ENCODE assay signal across 10 mouse cellular contexts in the genomic region with DNA sequence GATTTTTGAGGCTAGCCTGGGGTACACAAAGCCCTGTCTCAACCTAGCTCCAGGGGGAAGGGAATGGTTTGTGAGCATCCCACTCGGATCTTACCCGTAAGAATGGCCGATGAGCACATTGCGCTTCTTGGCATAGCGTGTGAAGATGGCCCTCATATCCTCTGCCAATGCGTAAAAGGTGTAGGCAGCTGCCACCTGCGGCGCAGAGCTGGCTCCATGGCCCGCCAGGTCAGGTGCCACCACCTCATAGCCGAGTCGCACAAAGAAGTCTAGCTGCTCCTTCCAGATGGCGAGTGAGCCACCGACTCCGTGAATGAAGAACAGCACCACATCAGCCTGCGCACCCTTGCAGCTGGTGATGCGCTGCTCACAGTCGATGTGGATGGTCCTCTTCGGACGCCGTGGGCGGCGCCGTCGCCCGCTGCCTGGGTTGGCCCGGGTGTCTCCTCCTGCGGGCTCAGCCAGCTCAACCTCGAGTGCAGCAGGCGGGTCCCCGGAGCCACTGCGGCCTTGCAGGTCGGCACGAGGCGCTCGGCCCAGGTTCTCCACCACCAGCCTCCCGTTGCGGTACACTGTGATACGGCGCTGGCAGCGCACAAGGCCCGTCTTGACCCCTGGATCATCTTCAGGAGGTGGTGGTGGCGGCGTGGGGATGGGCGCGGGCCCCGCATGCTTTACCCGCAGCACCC. TPM values are rescaled to one million over a fixed set of nuclear protein-coding genes. Genes with fewer than 3 reads are reported as not detected.
DNase-seq lines count a peak whose midpoint lies in the region; ATAC-seq and TF ChIP-seq lines count a peak whose summit lies in the region.
"Had no signal": no experiment of that assay in that cellular context is flagged by ENCODE, and none has a peak within 500 bp of the region (broad histone marks: within the 10 kb centered on the region; RNA-seq: fewer than 3 reads in every experiment).

No protein-coding gene starts in this region.

- H3K9ac ChIP-seq in hindbrain, embryonic 15.5 days, result no peak overlapping the region
- no peak overlapping the region for H3K9ac ChIP-seq in liver, postnatal 0 days (replicated peaks)
- H3K9ac ChIP-seq: lung, embryonic 15.5 days had no signal

- H3K4me1 ChIP-seq in thymus, adult 2 months (replicated peaks; ENCODE audit: control insufficient read depth, insufficient read depth, low read length), result peaks cover 30% of the 10 kb centered on the region
- H3K4me1 ChIP-seq in hindbrain, embryonic 15.5 days (replicated peaks), result peaks cover 48% of the 10 kb centered on the region
- peaks cover 25% of the 10 kb centered on the region for H3K4me1 ChIP-seq in liver, postnatal 0 days (ENCODE audit: insufficient read depth)

- H3K9me3 ChIP-seq in hindbrain, embryonic 15.5 days, result no peaks in the 10 kb centered on the region
- no peaks in the 10 kb centered on the region for H3K9me3 ChIP-seq in liver, postnatal 0 days (ENCODE audit: low read length)
- H3K9me3 ChIP-seq: lung, embryonic 15.5 days had no signal

- H3K4me2 ChIP-seq in hindbrain, embryonic 15.5 days, result peak overlapping the region; percentile 79
- no peak overlapping the region for H3K4me2 ChIP-seq in liver, postnatal 0 days (ENCODE audit: low read depth, low read length)
- H3K4me2 ChIP-seq: lung, embryonic 15.5 days had no signal

- WGBS in thymus, adult 2 months, result 96% methylated on average over 47 of the region's 47 CpGs
- WGBS in hindbrain, embryonic 15.5 days, result 85% methylated on average over 47 of the region's 47 CpGs
- 90% methylated on average over 47 of the region's 47 CpGs for WGBS in liver, postnatal 0 days (ENCODE audit: insufficient replicate concordance)

- no peak overlapping the region for H3K4me3 ChIP-seq in gastrocnemius, adult 2 months
- no peak overlapping the region for H3K4me3 ChIP-seq in thymus, adult 2 months (ENCODE audit: control insufficient read depth, insufficient read depth, low read length)
- no peak overlapping the region for H3K4me3 ChIP-seq in hindbrain, embryonic 15.5 days
- H3K4me3 ChIP-seq in liver, postnatal 0 days (ENCODE audit: low read depth, low read length), result no peak overlapping the region
- H3K4me3 ChIP-seq: lung, embryonic 15.5 days had no signal

- peak; percentile 24 for DNase-seq in gastrocnemius, adult 2 months
- DNase-seq in gastrocnemius, postnatal 25 days, result no peak
- peak; percentile 50 for DNase-seq in thymus, postnatal 4 days
- DNase-seq in thymus, adult 2 months, result no peak
- no peak for DNase-seq in liver, postnatal 0 days
- no peak for DNase-seq in left cerebral cortex, adult 18-20 months (ENCODE audit: low spot score in 2 of 2)
- DNase-seq in urinary bladder, postnatal 4 days (ENCODE audit: low spot score in 2 of 2), result no peak
- DNase-seq: kidney, adult 2 months had no signal

- no peak for TF ChIP-seq EP300 in liver, postnatal 0 days (IDR thresholded peaks at IDR 0.05; ENCODE audit: low read depth)

- H3K27me3 ChIP-seq in thymus, adult 2 months (ENCODE audit: control insufficient read depth, insufficient read depth, low read length), result no peaks in the 10 kb centered on the region
- no peaks in the 10 kb centered on the region for H3K27me3 ChIP-seq in hindbrain, embryonic 15.5 days
- H3K27me3 ChIP-seq in liver, postnatal 0 days (ENCODE audit: insufficient read depth, low read length), result no peaks in the 10 kb centered on the region
- H3K27me3 ChIP-seq: lung, embryonic 15.5 days had no signal

- TF ChIP-seq CTCF in gastrocnemius, adult 2 months (IDR thresholded peaks at IDR 0.05), result no peak
- no peak for TF ChIP-seq CTCF in thymus, adult 2 months (IDR thresholded peaks at IDR 0.05; ENCODE audit: borderline replicate concordance, control insufficient read depth, extremely low read depth, insufficient read depth, low read length, poor library complexity)
- no peak for TF ChIP-seq CTCF in liver, postnatal 0 days (IDR thresholded peaks at IDR 0.05; ENCODE audit: low read depth)

- intact Hi-C loops in gastrocnemius, adult 2 months (cut with DNase I), result no loop called here

- no peak for ATAC-seq in hindbrain, embryonic 15.5 days (ENCODE audit: low FRiP score, low read depth)
- ATAC-seq in liver, postnatal 0 days, result no peak

- H3K27ac ChIP-seq in gastrocnemius, adult 2 months, result no peak overlapping the region
- no peak overlapping the region for H3K27ac ChIP-seq in thymus, adult 2 months (ENCODE audit: control insufficient read depth, insufficient read depth, low read length)
- H3K27ac ChIP-seq in hindbrain, embryonic 15.5 days (replicated peaks), result no peak overlapping the region
- H3K27ac ChIP-seq in liver, postnatal 0 days (ENCODE audit: low read depth), result no peak overlapping the region
- H3K27ac ChIP-seq: lung, embryonic 15.5 days had no signal

- peaks cover 43% of the 10 kb centered on the region for H3K36me3 ChIP-seq in thymus, adult 2 months (ENCODE audit: control insufficient read depth, insufficient read depth, low read length)
- H3K36me3 ChIP-seq in hindbrain, embryonic 15.5 days, result peaks cover 45% of the 10 kb centered on the region
- H3K36me3 ChIP-seq in liver, postnatal 0 days (replicated peaks; ENCODE audit: insufficient read depth, low read length), result 0 out of 2 replicates have a peak, but pooled peaks cover 3% of the 10 kb centered on the region

- TF ChIP-seq POLR2A in thymus, adult 2 months (IDR thresholded peaks at IDR 0.05; ENCODE audit: control insufficient read depth, extremely low read depth, insufficient read depth, low read length, poor library complexity), result no peak

RNA-seq across cellular contexts. Expression of a gene that starts 2.2 kb away (rescaled TPM):
- 10 to 100 TPM; 22.5 to 24.9 TPM for total RNA-seq in gastrocnemius, adult 2 months (2021)
- total RNA-seq in gastrocnemius, postnatal 25 days (2021), result 10 to 100 TPM; 27.6 to 28.9 TPM
- polyA plus RNA-seq in thymus, adult 2 months (2012; rRNA removed), result 282 and 336 TPM in 2 replicates
- 183 and 195 TPM in 2 replicates for polyA plus RNA-seq in hindbrain, embryonic 15.5 days (2015; fragmentation: Nextera tagmentation; extraction: Ambion mirVana)
- 4.5 and 5.0 TPM in 2 replicates for polyA plus RNA-seq in liver, postnatal 0 days (2015; fragmentation: Nextera tagmentation; extraction: Ambion mirVana)
- 100 to 1,000 TPM; 318 to 342 TPM for total RNA-seq in left cerebral cortex, adult 18-20 months (2021)

RNA-seq across cellular contexts. Expression of a gene that starts 3.5 kb away (rescaled TPM):
- 10 to 100 TPM; 59.1 to 84.3 TPM for total RNA-seq in gastrocnemius, adult 2 months (2021)
- total RNA-seq in gastrocnemius, postnatal 25 days (2021), result 10 to 100 TPM; 62.6 to 75.2 TPM
- polyA plus RNA-seq in thymus, adult 2 months (2012; rRNA removed), result 119 and 125 TPM in 2 replicates
- 172 and 189 TPM in 2 replicates for polyA plus RNA-seq in hindbrain, embryonic 15.5 days (2015; fragmentation: Nextera tagmentation; extraction: Ambion mirVana)
- polyA plus RNA-seq in liver, postnatal 0 days (2015; fragmentation: Nextera tagmentation; extraction: Ambion mirVana), result 119 and 120 TPM in 2 replicates
- 10 to 100 TPM; 58.6 to 61.4 TPM for total RNA-seq in left cerebral cortex, adult 18-20 months (2021)

RNA-seq across cellular contexts. Expression of a gene that starts 7.7 kb away (rescaled TPM):
- total RNA-seq in gastrocnemius, adult 2 months (2021), result 10 to 100 TPM; 26.8 to 31.1 TPM
- 10 to 100 TPM; 23.9 to 24.9 TPM for total RNA-seq in gastrocnemius, postnatal 25 days (2021)
- polyA plus RNA-seq in thymus, adult 2 months (2012; rRNA removed), result 201 and 216 TPM in 2 replicates
- 217 and 231 TPM in 2 replicates for polyA plus RNA-seq in hindbrain, embryonic 15.5 days (2015; fragmentation: Nextera tagmentation; extraction: Ambion mirVana)
- polyA plus RNA-seq in liver, postnatal 0 days (2015; fragmentation: Nextera tagmentation; extraction: Ambion mirVana), result 30.3 and 31.0 TPM in 2 replicates
- total RNA-seq in left cerebral cortex, adult 18-20 months (2021), result 10 to 100 TPM; 76.7 to 86.1 TPM

RNA-seq across cellular contexts. Expression of a gene that starts 24.5 kb away (rescaled TPM):
- total RNA-seq in gastrocnemius, adult 2 months (2021), result 10 to 100 TPM; 16.0 to 17.0 TPM
- total RNA-seq in gastrocnemius, postnatal 25 days (2021), result 10 to 100 TPM; 17.1 to 18.4 TPM
- 34.8 and 40.7 TPM in 2 replicates for polyA plus RNA-seq in thymus, adult 2 months (2012; rRNA removed)
- polyA plus RNA-seq in hindbrain, embryonic 15.5 days (2015; fragmentation: Nextera tagmentation; extraction: Ambion mirVana), result 7.7 and 8.6 TPM in 2 replicates
- 0.14 and 0.27 TPM in 2 replicates for polyA plus RNA-seq in liver, postnatal 0 days (2015; fragmentation: Nextera tagmentation; extraction: Ambion mirVana)
- 10 to 100 TPM; 56.2 to 58.6 TPM for total RNA-seq in left cerebral cortex, adult 18-20 months (2021)

RNA-seq across cellular contexts. Expression of a gene that starts 26.6 kb away (rescaled TPM):
- 10 to 100 TPM; 10.1 to 10.7 TPM for total RNA-seq in gastrocnemius, adult 2 months (2021)
- 10 to 100 TPM in 1 of 2 experiments, 1 to 10 TPM in 1; 9.6 to 11.5 TPM for total RNA-seq in gastrocnemius, postnatal 25 days (2021)
- 56.8 and 58.7 TPM in 2 replicates for polyA plus RNA-seq in thymus, adult 2 months (2012; rRNA removed)
- 12.0 and 15.3 TPM in 2 replicates for polyA plus RNA-seq in hindbrain, embryonic 15.5 days (2015; fragmentation: Nextera tagmentation; extraction: Ambion mirVana)
- 4.5 and 4.9 TPM in 2 replicates for polyA plus RNA-seq in liver, postnatal 0 days (2015; fragmentation: Nextera tagmentation; extraction: Ambion mirVana)
- 10 to 100 TPM; 29.3 to 36.7 TPM for total RNA-seq in left cerebral cortex, adult 18-20 months (2021)

Comparison
In these comparisons a context has a peak if more than half of its experiments do, and no peak if none do; other contexts are left out.
1. DNase-seq: peak in gastrocnemius, adult 2 months (single experiment) and thymus, postnatal 4 days (single experiment); none in gastrocnemius, postnatal 25 days (single experiment), thymus, adult 2 months (single experiment), liver, postnatal 0 days (single experiment), left cerebral cortex, adult 18-20 months (0 of 2) and urinary bladder, postnatal 4 days (0 of 2).
2. RNA of a gene that starts 2.2 kb away (total RNA-seq): 318 to 342 TPM in left cerebral cortex, adult 18-20 months; 27.6 to 28.9 TPM in gastrocnemius, postnatal 25 days and 22.5 to 24.9 TPM in gastrocnemius, adult 2 months; every median in the first group is over 10 times any median in the second.